17 mouse cellular contexts compared by ENCODE assay signal in genomic region chr5:88627545-88627944, GRCm38 (mm10). TPM values are rescaled to one million over a fixed set of nuclear protein-coding genes. Genes with fewer than 3 reads are reported as not detected.
DNase-seq lines count a peak whose midpoint lies in the region; ATAC-seq lines count a peak whose summit lies in the region.
"Had no signal": no experiment of that assay in that cellular context is flagged by ENCODE, and none has a peak within 500 bp of the region (broad histone marks: within the 10 kb centered on the region; RNA-seq: fewer than 3 reads in every experiment).

No protein-coding gene starts in this region.

- no peak overlapping the region for H3K4me3 ChIP-seq in heart, embryonic 11.5 days (ENCODE audit: low read depth, low read length)
- H3K4me3 ChIP-seq in stomach, embryonic 14.5 days (ENCODE audit: low read depth, low read length) = no peak overlapping the region
- H3K4me3 ChIP-seq: limb, embryonic 12.5 days had no signal

- peak; percentile 85 for ATAC-seq in heart, embryonic 11.5 days (replicated peaks; ENCODE audit: insufficient number of reproducible peaks, low FRiP score, low TSS enrichment)
- ATAC-seq in stomach, embryonic 14.5 days (ENCODE audit: insufficient number of reproducible peaks, insufficient read depth, low FRiP score, low read depth) = peak; percentile 61; the same call in 1 of the 2 replicates
- ATAC-seq: inflammation-experienced regulatory T-cells, adult 6 months; lung, postnatal 0 days had no signal

- no peaks in the 10 kb centered on the region for H3K36me3 ChIP-seq in heart, embryonic 11.5 days (ENCODE audit: control insufficient read depth, insufficient read depth, low read length)
- H3K36me3 ChIP-seq in stomach, embryonic 14.5 days (ENCODE audit: control insufficient read depth, insufficient read depth, low read length) = peaks cover 3% of the 10 kb centered on the region; the same call in 1 of the 2 replicates

- intact Hi-C loops in heart, postnatal 14 days (cut with DNase I) = loop anchor here (5.0 kb wide), 1 partner anchor 40 kb away; no protein-coding TSS in a partner anchor

- WGBS in heart, embryonic 11.5 days (ENCODE audit: insufficient replicate concordance) = 66% methylated on average over 4 of the region's 4 CpGs
- 88% methylated on average over 4 of the region's 4 CpGs for WGBS in stomach, embryonic 14.5 days

- no peak overlapping the region for H3K9ac ChIP-seq in heart, embryonic 11.5 days (ENCODE audit: low read depth, low read length)
- H3K9ac ChIP-seq in stomach, embryonic 14.5 days (replicated peaks; ENCODE audit: low read depth, low read length) = no peak overlapping the region
- H3K9ac ChIP-seq: limb, embryonic 12.5 days had no signal

- no peak for DNase-seq in heart, postnatal 14 days
- peak; percentile 80 for DNase-seq in c-Kit-positive CD71-positive TER-119-positive erythroid progenitor cells, embryonic 14.5 days (ENCODE audit: low spot score)
- DNase-seq in liver = peak; percentile 81
- no peak for DNase-seq in ovary, postnatal 36 days (ENCODE audit: low spot score)
- DNase-seq in adrenal gland, adult (ENCODE audit: inconsistent age in 2 of 2, low spot score in 1 of 2) = no peak
- no peak for DNase-seq in cerebellum, adult 9-10 months
- DNase-seq: adrenal gland, postnatal 36 days; cerebellum, adult 11-12 months; embryo, embryonic 11 days; heart, postnatal 36 days; kidney, postnatal 25 days had no signal

- no peak overlapping the region for H3K4me2 ChIP-seq in heart, embryonic 11.5 days
- no peak overlapping the region for H3K4me2 ChIP-seq in stomach, embryonic 14.5 days (replicated peaks; ENCODE audit: low read depth, low read length)
- H3K4me2 ChIP-seq: limb, embryonic 12.5 days; midbrain, embryonic 11.5 days had no signal

- H3K27me3 ChIP-seq in heart, embryonic 11.5 days (ENCODE audit: control insufficient read depth, insufficient read depth, low read length) = no peaks in the 10 kb centered on the region
- H3K27me3 ChIP-seq in stomach, embryonic 14.5 days (ENCODE audit: control insufficient read depth, insufficient read depth, low read length) = no peaks in the 10 kb centered on the region
- H3K27me3 ChIP-seq: limb, embryonic 12.5 days had no signal

- peaks cover 3% of the 10 kb centered on the region; the same call in 1 of the 2 replicates for H3K4me1 ChIP-seq in heart, embryonic 11.5 days (ENCODE audit: control insufficient read depth, insufficient read depth, low read length)
- no peaks in the 10 kb centered on the region for H3K4me1 ChIP-seq in stomach, embryonic 14.5 days (ENCODE audit: control insufficient read depth, insufficient read depth, low read length)

- H3K9me3 ChIP-seq in heart, embryonic 11.5 days (replicated peaks; ENCODE audit: control insufficient read depth, low read length) = no peaks in the 10 kb centered on the region
- H3K9me3 ChIP-seq in stomach, embryonic 14.5 days (ENCODE audit: control insufficient read depth, low read depth, low read length) = no peaks in the 10 kb centered on the region
- H3K9me3 ChIP-seq: limb, embryonic 12.5 days had no signal

- H3K27ac ChIP-seq in heart, embryonic 11.5 days (ENCODE audit: low read depth, low read length) = no peak overlapping the region
- H3K27ac ChIP-seq in stomach, embryonic 14.5 days (ENCODE audit: low read length) = no peak overlapping the region
- H3K27ac ChIP-seq: limb, embryonic 12.5 days had no signal

RNA-seq across cellular contexts. Expression of gene Grsf1, which starts 48.4 kb away (rescaled TPM):
- polyA plus RNA-seq in heart, embryonic 11.5 days (2014; fragmentation: Nextera tagmentation; extraction: Ambion mirVana) = 72.7 and 77.2 TPM in 2 replicates
- 100 to 1,000 TPM; 187 to 200 TPM for total RNA-seq in heart, postnatal 14 days (2021)
- 52.7 and 65.1 TPM in 2 replicates for polyA plus RNA-seq in stomach, embryonic 14.5 days (2014; fragmentation: Nextera tagmentation; extraction: Ambion mirVana)

Comparison
In these comparisons a context has a peak if more than half of its experiments do, and no peak if none do; other contexts are left out.
1. DNase-seq: peak in c-Kit-positive CD71-positive TER-119-positive erythroid progenitor cells, embryonic 14.5 days (single experiment) and liver (single experiment); none in heart, postnatal 14 days (0 of 2), ovary, postnatal 36 days (single experiment), adrenal gland, adult (0 of 2) and cerebellum, adult 9-10 months (single experiment).